ENCODE assay signal across 27 mouse cellular contexts in the genomic region with DNA sequence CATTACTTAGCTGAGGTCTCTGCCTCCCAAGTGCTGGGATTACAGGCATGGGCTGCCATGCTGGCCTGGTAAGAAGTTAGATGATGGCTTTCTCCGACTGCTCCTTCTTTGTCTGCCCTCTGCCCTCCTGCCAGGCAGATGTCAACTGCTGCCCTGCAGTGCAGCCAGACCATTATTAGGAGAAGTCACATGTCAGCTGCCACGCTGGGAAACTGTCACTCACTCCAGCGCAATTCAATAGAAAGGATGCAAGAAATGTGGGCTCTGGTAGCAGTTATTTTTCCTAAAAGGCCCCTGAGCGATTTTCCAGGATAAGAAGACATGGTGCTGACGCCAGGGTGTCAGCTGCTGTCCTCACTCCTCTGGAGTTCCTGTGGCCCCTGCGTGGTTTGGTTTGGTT. TPM values are rescaled to one million over a fixed set of nuclear protein-coding genes. Genes with fewer than 3 reads are reported as not detected.
DNase-seq lines count a peak whose midpoint lies in the region; ATAC-seq and TF ChIP-seq lines count a peak whose summit lies in the region.
"Had no signal": no experiment of that assay in that cellular context is flagged by ENCODE, and none has a peak within 500 bp of the region (broad histone marks: within the 10 kb centered on the region; RNA-seq: fewer than 3 reads in every experiment).

No protein-coding gene starts in this region.

- peak; percentile 11 for DNase-seq in embryo, embryonic 10 days (ENCODE audit: low spot score)
- DNase-seq in embryo, embryonic 11 days: no peak
- peak; percentile 55 for DNase-seq in hindbrain, embryonic 10.5 days (ENCODE audit: low spot score)
- peak; percentile 30 for DNase-seq in midbrain, embryonic 10.5 days (ENCODE audit: low spot score)
- DNase-seq in adrenal gland, adult (ENCODE audit: inconsistent age in 2 of 2, low spot score in 1 of 2): no peak
- DNase-seq: adrenal gland, adult 8-10 months; adrenal gland, postnatal 14 days; adrenal gland, postnatal 36 days; B cell, adult 2 months; cerebellum, adult 11 months; cerebellum, adult 18-20 months; cerebellum, adult 8-10 months; cerebellum, adult 9-11 months; cerebellum, postnatal 14 days; cerebellum, postnatal 36 days had no signal

- H3K27me3 ChIP-seq in hindbrain, embryonic 10.5 days (ENCODE audit: insufficient read depth, poor library complexity, severe bottlenecking): no peaks in the 10 kb centered on the region
- H3K27me3 ChIP-seq in hindbrain, embryonic 13.5 days: no peaks in the 10 kb centered on the region
- H3K27me3 ChIP-seq in midbrain, embryonic 10.5 days (ENCODE audit: low read depth, poor library complexity, severe bottlenecking): no peaks in the 10 kb centered on the region
- no peaks in the 10 kb centered on the region for H3K27me3 ChIP-seq in midbrain, embryonic 16.5 days (ENCODE audit: control insufficient read depth, insufficient read depth, low read depth, low read length)
- no peaks in the 10 kb centered on the region for H3K27me3 ChIP-seq in ES-Bruce4 (ENCODE audit: control insufficient read depth, insufficient read depth, low read length, poor library complexity, severe bottlenecking)
- H3K27me3 ChIP-seq: CH12.LX; embryonic facial prominence, embryonic 13.5 days; embryonic facial prominence, embryonic 15.5 days; forebrain, embryonic 12.5 days had no signal

- peaks cover 97% of the 10 kb centered on the region for H3K36me3 ChIP-seq in hindbrain, embryonic 10.5 days
- H3K36me3 ChIP-seq in hindbrain, embryonic 13.5 days: peaks cover 24% of the 10 kb centered on the region
- peaks cover 96% of the 10 kb centered on the region for H3K36me3 ChIP-seq in midbrain, embryonic 10.5 days
- no peaks in the 10 kb centered on the region for H3K36me3 ChIP-seq in midbrain, embryonic 16.5 days (ENCODE audit: control insufficient read depth, insufficient read depth, low read length)
- H3K36me3 ChIP-seq in ES-Bruce4 (ENCODE audit: control insufficient read depth, insufficient read depth, low read length, poor library complexity, severe bottlenecking): peaks cover 57% of the 10 kb centered on the region

- H3K27ac ChIP-seq in hindbrain, embryonic 10.5 days: 0 out of 2 replicates have a peak overlapping the region, but pooled peaks have one; percentile 40
- H3K27ac ChIP-seq in hindbrain, embryonic 13.5 days: no peak overlapping the region
- H3K27ac ChIP-seq in midbrain, embryonic 10.5 days (replicated peaks): no peak overlapping the region
- H3K27ac ChIP-seq in midbrain, embryonic 16.5 days (ENCODE audit: low read length): no peak overlapping the region
- peak overlapping the region; percentile 46 for H3K27ac ChIP-seq in ES-Bruce4 (ENCODE audit: insufficient read depth, low read length)
- H3K27ac ChIP-seq: embryonic facial prominence, embryonic 13.5 days; embryonic facial prominence, embryonic 15.5 days; forebrain, embryonic 10.5 days; forebrain, embryonic 12.5 days had no signal

- no peak overlapping the region for H3K9ac ChIP-seq in hindbrain, embryonic 13.5 days
- H3K9ac ChIP-seq in midbrain, embryonic 16.5 days (ENCODE audit: low read depth, low read length): no peak overlapping the region
- no peak overlapping the region for H3K9ac ChIP-seq in ES-Bruce4 (ENCODE audit: low read depth, poor library complexity, severe bottlenecking)
- H3K9ac ChIP-seq: embryonic facial prominence, embryonic 13.5 days; embryonic facial prominence, embryonic 15.5 days; forebrain, embryonic 12.5 days had no signal

- 28% methylated on average over 6 of the region's 6 CpGs for WGBS in hindbrain, embryonic 10.5 days
- WGBS in hindbrain, embryonic 13.5 days: 29% methylated on average over 6 of the region's 6 CpGs
- 53% methylated on average over 6 of the region's 6 CpGs for WGBS in midbrain, embryonic 10.5 days
- WGBS in midbrain, embryonic 16.5 days: 39% methylated on average over 6 of the region's 6 CpGs

- no peaks in the 10 kb centered on the region for H3K9me3 ChIP-seq in hindbrain, embryonic 10.5 days
- no peaks in the 10 kb centered on the region for H3K9me3 ChIP-seq in hindbrain, embryonic 13.5 days
- H3K9me3 ChIP-seq in midbrain, embryonic 10.5 days (replicated peaks): no peaks in the 10 kb centered on the region
- no peaks in the 10 kb centered on the region for H3K9me3 ChIP-seq in midbrain, embryonic 16.5 days (replicated peaks; ENCODE audit: control insufficient read depth, low read length, poor library complexity, severe bottlenecking)
- H3K9me3 ChIP-seq in ES-Bruce4 (replicated peaks; ENCODE audit: control insufficient read depth, insufficient read depth, low read length, poor library complexity, severe bottlenecking): no peaks in the 10 kb centered on the region
- H3K9me3 ChIP-seq: embryonic facial prominence, embryonic 13.5 days; embryonic facial prominence, embryonic 15.5 days; forebrain, embryonic 10.5 days; forebrain, embryonic 12.5 days had no signal

- no peak overlapping the region for H3K4me3 ChIP-seq in hindbrain, embryonic 10.5 days
- H3K4me3 ChIP-seq in hindbrain, embryonic 13.5 days: no peak overlapping the region
- H3K4me3 ChIP-seq in midbrain, embryonic 10.5 days: no peak overlapping the region
- no peak overlapping the region for H3K4me3 ChIP-seq in midbrain, embryonic 16.5 days (ENCODE audit: low read depth, low read length)
- H3K4me3 ChIP-seq in ES-Bruce4 (ENCODE audit: low read depth, low read length): no peak overlapping the region
- H3K4me3 ChIP-seq: embryonic facial prominence, embryonic 13.5 days; embryonic facial prominence, embryonic 15.5 days; erythroblast, embryonic 14.5 days; forebrain, embryonic 10.5 days; forebrain, embryonic 12.5 days had no signal

- no peak for TF ChIP-seq EP300 in ES-Bruce4 (IDR thresholded peaks at IDR 0.05; ENCODE audit: insufficient read depth, low read depth, low read length)

- TF ChIP-seq CTCF in ES-Bruce4 (IDR thresholded peaks at IDR 0.05; ENCODE audit: low read depth, low read length): no peak

- TF ChIP-seq POLR2A in ES-Bruce4 (IDR thresholded peaks at IDR 0.05; ENCODE audit: insufficient read depth, low read length): no peak

- no peak overlapping the region for H3K4me2 ChIP-seq in hindbrain, embryonic 13.5 days
- no peak overlapping the region for H3K4me2 ChIP-seq in midbrain, embryonic 16.5 days (ENCODE audit: low read length)
- H3K4me2 ChIP-seq: embryonic facial prominence, embryonic 13.5 days; embryonic facial prominence, embryonic 15.5 days; forebrain, embryonic 12.5 days had no signal

- peaks cover 6% of the 10 kb centered on the region; the same call in 1 of the 2 replicates for H3K4me1 ChIP-seq in hindbrain, embryonic 10.5 days (replicated peaks)
- H3K4me1 ChIP-seq in hindbrain, embryonic 13.5 days (replicated peaks): no peaks in the 10 kb centered on the region
- peaks cover 6% of the 10 kb centered on the region; the same call in 1 of the 2 replicates for H3K4me1 ChIP-seq in midbrain, embryonic 10.5 days
- H3K4me1 ChIP-seq in midbrain, embryonic 16.5 days (ENCODE audit: control insufficient read depth, insufficient read depth, low read length): no peaks in the 10 kb centered on the region
- peaks cover 3% of the 10 kb centered on the region for H3K4me1 ChIP-seq in ES-Bruce4 (ENCODE audit: control insufficient read depth, insufficient read depth, low read length)
- H3K4me1 ChIP-seq: embryonic facial prominence, embryonic 13.5 days; embryonic facial prominence, embryonic 15.5 days; forebrain, embryonic 12.5 days had no signal

- no peak for ATAC-seq in hindbrain, embryonic 13.5 days (ENCODE audit: low FRiP score)
- ATAC-seq in midbrain, embryonic 16.5 days: no peak
- ATAC-seq: CD4-positive, CD25-positive, alpha-beta regulatory T cell, adult 4 months; forebrain, embryonic 14.5 days; forebrain, embryonic 16.5 days had no signal

RNA-seq across cellular contexts. Expression of gene Atmin, which starts 7.7 kb away (rescaled TPM):
- polyA plus RNA-seq in hindbrain, embryonic 10.5 days (2016; fragmentation: Nextera tagmentation; extraction: Ambion mirVana): 13.8 and 16.0 TPM in 2 replicates
- 19.5 and 20.9 TPM in 2 replicates for polyA plus RNA-seq in hindbrain, embryonic 13.5 days (2015; fragmentation: Nextera tagmentation; extraction: Ambion mirVana)
- 12.6 and 15.3 TPM in 2 replicates for polyA plus RNA-seq in midbrain, embryonic 10.5 days (2016; fragmentation: Nextera tagmentation; extraction: Ambion mirVana)
- polyA plus RNA-seq in midbrain, embryonic 16.5 days (2015; fragmentation: Nextera tagmentation; extraction: Ambion mirVana): 20.4 and 20.8 TPM in 2 replicates
- 39.6 and 42.1 TPM in 2 replicates for polyA plus RNA-seq in ES-Bruce4 (2011; ENCODE audit: insufficient read depth, insufficient read length, low read depth, missing spikeins)

RNA-seq across cellular contexts. Expression of gene Cenpn, which starts 14.0 kb away (rescaled TPM):
- polyA plus RNA-seq in hindbrain, embryonic 10.5 days (2016; fragmentation: Nextera tagmentation; extraction: Ambion mirVana): 48.3 and 62.6 TPM in 2 replicates
- 10.5 and 13.6 TPM in 2 replicates for polyA plus RNA-seq in hindbrain, embryonic 13.5 days (2015; fragmentation: Nextera tagmentation; extraction: Ambion mirVana)
- polyA plus RNA-seq in midbrain, embryonic 10.5 days (2016; fragmentation: Nextera tagmentation; extraction: Ambion mirVana): 61.5 and 71.6 TPM in 2 replicates
- polyA plus RNA-seq in midbrain, embryonic 16.5 days (2015; fragmentation: Nextera tagmentation; extraction: Ambion mirVana): 6.4 and 6.9 TPM in 2 replicates
- polyA plus RNA-seq in ES-Bruce4 (2011; ENCODE audit: insufficient read depth, insufficient read length, low read depth, missing spikeins): 48.0 and 49.1 TPM in 2 replicates

RNA-seq across cellular contexts. Expression of gene Cmc2, which starts 14.3 kb away (rescaled TPM):
- polyA plus RNA-seq in hindbrain, embryonic 10.5 days (2016; fragmentation: Nextera tagmentation; extraction: Ambion mirVana): 79.5 and 79.7 TPM in 2 replicates
- 36.2 and 38.0 TPM in 2 replicates for polyA plus RNA-seq in hindbrain, embryonic 13.5 days (2015; fragmentation: Nextera tagmentation; extraction: Ambion mirVana)
- 74.6 and 81.5 TPM in 2 replicates for polyA plus RNA-seq in midbrain, embryonic 10.5 days (2016; fragmentation: Nextera tagmentation; extraction: Ambion mirVana)
- 25.7 and 27.3 TPM in 2 replicates for polyA plus RNA-seq in midbrain, embryonic 16.5 days (2015; fragmentation: Nextera tagmentation; extraction: Ambion mirVana)
- 23.0 and 23.3 TPM in 2 replicates for polyA plus RNA-seq in ES-Bruce4 (2011; ENCODE audit: insufficient read depth, insufficient read length, low read depth, missing spikeins)

RNA-seq across cellular contexts. Expression of gene 1700030J22Rik, which starts 43.3 kb away (rescaled TPM):
- 2.8 and 4.2 TPM in 2 replicates for polyA plus RNA-seq in hindbrain, embryonic 10.5 days (2016; fragmentation: Nextera tagmentation; extraction: Ambion mirVana)
- 6.3 and 7.5 TPM in 2 replicates for polyA plus RNA-seq in hindbrain, embryonic 13.5 days (2015; fragmentation: Nextera tagmentation; extraction: Ambion mirVana)
- 2.8 and 3.6 TPM in 2 replicates for polyA plus RNA-seq in midbrain, embryonic 10.5 days (2016; fragmentation: Nextera tagmentation; extraction: Ambion mirVana)
- 9.6 and 11.3 TPM in 2 replicates for polyA plus RNA-seq in midbrain, embryonic 16.5 days (2015; fragmentation: Nextera tagmentation; extraction: Ambion mirVana)
- 2.6 and 4.8 TPM in 2 replicates for polyA plus RNA-seq in ES-Bruce4 (2011; ENCODE audit: insufficient read depth, insufficient read length, low read depth, missing spikeins)
- polyA plus RNA-seq: CD4-positive, CD25-positive, alpha-beta regulatory T cell, adult 4 months had no signal

RNA-seq across cellular contexts. Expression of gene Gcsh, which starts 57.8 kb away (rescaled TPM):
- polyA plus RNA-seq in hindbrain, embryonic 10.5 days (2016; fragmentation: Nextera tagmentation; extraction: Ambion mirVana): 153 and 181 TPM in 2 replicates
- 93.0 and 95.0 TPM in 2 replicates for polyA plus RNA-seq in hindbrain, embryonic 13.5 days (2015; fragmentation: Nextera tagmentation; extraction: Ambion mirVana)
- polyA plus RNA-seq in midbrain, embryonic 10.5 days (2016; fragmentation: Nextera tagmentation; extraction: Ambion mirVana): 171 and 194 TPM in 2 replicates
- polyA plus RNA-seq in midbrain, embryonic 16.5 days (2015; fragmentation: Nextera tagmentation; extraction: Ambion mirVana): 74.3 and 80.2 TPM in 2 replicates
- 141 and 150 TPM in 2 replicates for polyA plus RNA-seq in ES-Bruce4 (2011; ENCODE audit: insufficient read depth, insufficient read length, low read depth, missing spikeins)

Comparison
In these comparisons a context has a peak if more than half of its experiments do, and no peak if none do; other contexts are left out.
1. DNase-seq: peak in embryo, embryonic 10 days (single experiment), hindbrain, embryonic 10.5 days (single experiment) and midbrain, embryonic 10.5 days (single experiment); none in embryo, embryonic 11 days (single experiment) and adrenal gland, adult (0 of 2).
2. H3K27ac ChIP-seq: peak in hindbrain, embryonic 10.5 days (single experiment) and ES-Bruce4 (single experiment); none in hindbrain, embryonic 13.5 days (single experiment), midbrain, embryonic 10.5 days (single experiment) and midbrain, embryonic 16.5 days (single experiment).